Mouse (Mus musculus) small intestine, adult 2 months (tissue): ENCODE measurements around the gene 1700047I17Rik2.
"Not testable (repeated sequence)": the region's sequence is repeated elsewhere in the genome, so short reads cannot be mapped to it uniquely, and the experiment has no call there.

Source experiments
- CTCF ChIP-seq: fragments of 200-500 bp; IDR thresholded peaks from 2 replicates; pipeline ENCODE4 v1.5.1; 2012; ENCODE audit warnings: low read depth, mild to moderate bottlenecking, control low read depth, inconsistent platforms, low read length, moderate library complexity, mixed read lengths; ENCODE audit not compliant: insufficient replicate concordance, insufficient read length; ENCODE audit errors: extremely low read depth
- POLR2A ChIP-seq: fragments of 200-500 bp; IDR thresholded peaks from 2 replicates; pipeline ENCODE4 v1.6.1; 2012; ENCODE audit warnings: low read depth, mild to moderate bottlenecking, control low read depth, inconsistent platforms, low read length, moderate library complexity

DNA sequence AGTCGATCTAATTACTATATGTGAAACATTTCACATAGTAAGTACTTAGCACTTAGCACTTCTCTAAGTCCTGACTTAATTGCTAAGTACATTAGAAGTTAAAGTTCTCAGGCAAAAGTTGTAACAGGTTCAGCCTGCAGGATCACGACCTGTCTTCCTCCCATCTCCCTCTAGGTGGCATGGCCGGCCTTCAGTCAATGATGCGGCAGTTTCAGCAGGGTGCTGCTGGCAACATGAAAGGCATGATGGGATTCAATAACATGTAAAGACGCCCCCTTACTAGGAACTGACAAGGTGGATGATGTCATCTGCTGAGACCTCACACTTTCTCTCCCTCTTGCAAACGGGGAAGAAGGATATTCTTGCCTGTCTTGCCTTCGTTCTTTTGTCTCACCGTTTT is 11.7 kb upstream of the 1700047I17Rik2 start:
- TF ChIP-seq CTCF, POLR2A: not testable (repeated sequence)
